Mouse (Mus musculus) neural tube, embryonic 13.5 days (tissue): ENCODE results near the gene Inpp5a. TPM values are rescaled to one million over a fixed set of nuclear protein-coding genes. Genes with fewer than 3 reads are reported as not detected.
A peak's percentile ranks its signal among the peaks of the same experiment; 100 is the strongest.

Experiments used
- ATAC-seq: fragments of 200-750 bp; cut with Nextera tagmentation; 2 replicates; pipeline ENCODE4 v1.8.0; 2017; ENCODE audit warnings: low read depth, mild to moderate bottlenecking, moderate TSS enrichment, moderate library complexity
- H3K27ac ChIP-seq: fragments of 300-500 bp; sonication (generic); replicated peaks from 2 replicates; pipeline ENCODE4 v1.5.1; 2015; ENCODE audit warnings: moderate library complexity, mild to moderate bottlenecking, inconsistent platforms
- H3K27me3 ChIP-seq: fragments of 300-500 bp; sonication (generic); 2 replicates; pipeline ENCODE4 v1.6.1; 2015; ENCODE audit warnings: mild to moderate bottlenecking, inconsistent platforms
- H3K36me3 ChIP-seq: fragments of 300-500 bp; sonication (generic); 2 replicates; pipeline ENCODE4 v1.6.1; 2015; ENCODE audit warnings: mild to moderate bottlenecking, inconsistent platforms
- H3K4me1 ChIP-seq: fragments of 300-500 bp; sonication (generic); replicated peaks from 2 replicates; pipeline ENCODE4 v1.6.1; 2015; ENCODE audit warnings: inconsistent platforms
- H3K4me2 ChIP-seq: fragments of 300-500 bp; sonication (generic); 2 replicates; pipeline ENCODE4 v1.6.1; 2015; ENCODE audit warnings: inconsistent platforms, mild to moderate bottlenecking, moderate library complexity
- H3K4me3 ChIP-seq: fragments of 300-500 bp; sonication (generic); 2 replicates; pipeline ENCODE4 v1.5.1; 2015; ENCODE audit warnings: mild to moderate bottlenecking, inconsistent platforms
- H3K9ac ChIP-seq: fragments of 300-500 bp; sonication (generic); 2 replicates; pipeline ENCODE4 v1.6.1; 2015; ENCODE audit warnings: moderate library complexity, mild to moderate bottlenecking, inconsistent platforms
- H3K9me3 ChIP-seq: fragments of 300-500 bp; sonication (generic); 2 replicates; pipeline ENCODE4 v1.6.1; 2016; ENCODE audit warnings: inconsistent platforms
- WGBS: fragments of 180-500 bp; shearing (Covaris S2); methylation state at CpG from one replicate; pipeline ENCODE4 v1.1.7; 2015; 5-methylcytosine and 5-hydroxymethylcytosine counted together
- polyA plus RNA-seq: library from polyadenylated mRNA; unstranded; fragments of >200 nt; fragmentation: Nextera tagmentation; extraction: Ambion mirVana; gene quantifications from 2 replicates; pipeline ENCODE4 v1.2.1, GENCODE M21; 2015

The Inpp5a gene
- polyA plus RNA-seq, 1 experiment from 2014 or later, result 17.6 TPM

DNA sequence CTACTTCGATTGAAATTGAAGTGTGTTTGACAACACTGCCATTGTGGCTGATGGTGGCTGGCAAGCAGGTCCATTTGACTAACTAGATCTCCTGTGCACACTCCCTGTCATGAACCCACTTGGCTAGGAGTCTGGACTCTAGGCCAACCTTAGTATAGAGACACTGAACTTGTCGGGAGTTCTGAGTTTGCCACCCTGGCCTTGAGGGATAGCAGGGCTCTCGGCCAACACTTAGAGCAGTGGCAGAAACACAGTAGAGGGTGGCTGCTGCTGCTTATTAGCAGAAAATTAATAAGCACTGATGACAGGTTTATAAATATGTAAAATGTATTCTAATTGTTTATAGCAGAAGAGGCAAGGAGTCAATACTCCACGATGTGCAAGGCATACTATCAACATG, 120.0 kb downstream of the Inpp5a start:
- Histone ChIP-seq H3K36me3 (no peaks in the 10 kb centered on the region), H3K4me1 (peaks cover 9% of the 10 kb centered on the region; the same call in 1 of the 2 replicates), H3K27me3 (peaks cover 99% of the 10 kb centered on the region), H3K9ac (no peak overlapping the region), H3K27ac (no peak overlapping the region), H3K9me3 (no peaks in the 10 kb centered on the region), H3K4me3 (no peak overlapping the region), H3K4me2 (no peak overlapping the region)
- WGBS, result 90% methylated on average over 4 of the region's 4 CpGs
- no peak for ATAC-seq

DNA sequence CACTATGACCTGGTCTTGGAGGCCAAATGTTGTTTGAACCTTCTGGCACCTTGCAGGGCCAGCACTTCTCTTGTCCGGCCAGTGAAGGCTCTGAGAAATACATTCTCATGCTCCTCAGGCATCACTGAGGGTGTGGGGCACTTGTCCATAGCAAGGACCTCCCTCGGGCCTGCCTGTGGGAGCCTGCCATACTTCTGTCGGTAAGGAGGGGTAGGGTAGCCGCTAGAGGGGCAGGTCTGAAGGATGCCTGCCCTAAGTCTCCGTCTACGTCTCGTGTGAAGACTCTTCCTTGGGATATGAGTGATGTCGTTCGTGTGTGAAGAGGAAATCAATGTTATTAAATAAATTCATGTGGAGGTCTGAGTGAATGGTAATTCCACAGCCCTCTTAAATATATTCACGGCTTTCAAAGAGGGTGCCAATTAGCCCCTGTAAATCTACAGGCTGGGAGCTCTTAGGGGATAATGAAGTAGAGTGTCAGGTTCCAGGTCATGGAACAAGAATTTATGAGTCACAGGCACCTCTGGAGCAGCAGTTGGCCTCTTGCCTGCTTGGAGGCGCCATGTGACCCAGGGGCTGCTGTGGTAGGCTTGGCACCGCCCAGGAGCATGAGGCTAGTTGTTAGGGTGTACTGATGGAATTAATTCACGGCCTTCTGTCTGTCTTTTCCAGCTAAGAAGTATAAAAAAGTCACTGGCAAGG, 127.2 kb downstream of the Inpp5a start:
- no peaks in the 10 kb centered on the region for H3K9me3 ChIP-seq
- H3K4me1 ChIP-seq, result peaks cover 24% of the 10 kb centered on the region
- H3K4me2 ChIP-seq, result no peak overlapping the region
- ATAC-seq, result no peak
- H3K36me3 ChIP-seq, result no peaks in the 10 kb centered on the region
- H3K27ac ChIP-seq, result no peak overlapping the region
- no peak overlapping the region for H3K4me3 ChIP-seq
- no peak overlapping the region for H3K9ac ChIP-seq
- peaks cover 100% of the 10 kb centered on the region for H3K27me3 ChIP-seq
- WGBS, result 70% methylated on average over 13 of the region's 13 CpGs

- H3K9me3 ChIP-seq, result no peaks in the 10 kb centered on the region
- H3K4me3 ChIP-seq, result no peak overlapping the region
- peaks cover 100% of the 10 kb centered on the region for H3K27me3 ChIP-seq
- no peaks in the 10 kb centered on the region for H3K36me3 ChIP-seq
- peaks cover 24% of the 10 kb centered on the region for H3K4me1 ChIP-seq
- no peak overlapping the region for H3K27ac ChIP-seq
- no peak overlapping the region for H3K9ac ChIP-seq
- 86% methylated on average over 5 of the region's 5 CpGs for WGBS
- no peak overlapping the region for H3K4me2 ChIP-seq
- ATAC-seq, result no peak
These were observed 127.7 kb downstream of the Inpp5a start for GRCm38 (mm10) chr7:139516661-139517016.

GRCm38 (mm10) chr7:139518352-139518751, 129.4 kb downstream of the Inpp5a start:
- Histone ChIP-seq H3K27me3 (peaks cover 100% of the 10 kb centered on the region), H3K36me3 (no peaks in the 10 kb centered on the region), H3K4me3 (no peak overlapping the region), H3K9me3 (no peaks in the 10 kb centered on the region), H3K4me2 (no peak overlapping the region), H3K27ac (no peak overlapping the region), H3K4me1 (peaks cover 24% of the 10 kb centered on the region), H3K9ac (no peak overlapping the region)
- 0 out of 2 replicates have a peak, but pooled peaks have one; percentile 8 for ATAC-seq
- whole genome bisulfite sequencing, result 58% methylated on average over 3 of the region's 3 CpGs

DNA sequence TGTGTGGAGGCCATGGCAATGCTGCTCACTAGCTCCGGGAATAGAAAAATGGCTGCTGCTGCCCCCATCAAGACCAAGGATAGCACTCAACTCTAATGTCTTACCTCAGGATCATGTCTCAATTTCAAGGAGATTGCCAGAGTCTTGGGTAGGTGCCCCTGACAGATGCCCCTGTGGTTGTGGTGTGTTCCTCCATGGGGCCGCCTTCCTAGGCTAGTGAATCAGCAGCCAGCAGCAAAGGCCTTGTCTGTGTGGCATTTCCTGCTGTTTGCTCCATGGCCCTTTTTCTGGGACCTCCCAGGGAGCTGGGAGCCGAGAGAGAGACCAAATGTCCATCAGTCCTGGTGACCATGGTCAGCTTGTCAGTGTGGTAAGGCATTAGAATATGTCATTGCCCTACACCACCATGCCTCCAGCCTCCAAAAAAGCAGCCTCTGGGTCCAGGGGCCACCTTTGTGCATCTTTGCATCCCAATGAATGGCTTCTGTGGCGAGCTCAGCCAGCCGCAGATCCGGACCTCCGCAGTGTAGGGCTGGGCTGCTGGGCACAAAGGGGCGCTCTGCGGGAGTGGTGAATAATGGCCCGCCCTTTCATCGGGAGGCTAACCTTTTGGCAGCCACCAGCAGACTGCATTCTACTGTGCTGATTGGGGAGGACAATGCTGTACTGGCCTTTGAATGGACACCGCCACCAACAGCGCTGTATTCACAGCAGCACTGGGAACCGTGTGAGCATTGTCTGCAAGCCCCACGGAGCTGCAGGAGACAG, 139.6 kb downstream of the Inpp5a start:
- H3K27ac ChIP-seq, result no peak overlapping the region
- no peaks in the 10 kb centered on the region for H3K9me3 ChIP-seq
- 13% methylated on average over 15 of the region's 15 CpGs for WGBS
- peak; percentile 82 for ATAC-seq
- H3K4me1 ChIP-seq, result peaks cover 35% of the 10 kb centered on the region
- H3K27me3 ChIP-seq, result peaks cover 95% of the 10 kb centered on the region
- H3K36me3 ChIP-seq, result peaks cover 11% of the 10 kb centered on the region; the same call in 1 of the 2 replicates
- H3K4me3 ChIP-seq, result no peak overlapping the region
- no peak overlapping the region for H3K9ac ChIP-seq
- 0 out of 2 replicates have a peak overlapping the region, but pooled peaks have one; percentile 5 for H3K4me2 ChIP-seq

DNA sequence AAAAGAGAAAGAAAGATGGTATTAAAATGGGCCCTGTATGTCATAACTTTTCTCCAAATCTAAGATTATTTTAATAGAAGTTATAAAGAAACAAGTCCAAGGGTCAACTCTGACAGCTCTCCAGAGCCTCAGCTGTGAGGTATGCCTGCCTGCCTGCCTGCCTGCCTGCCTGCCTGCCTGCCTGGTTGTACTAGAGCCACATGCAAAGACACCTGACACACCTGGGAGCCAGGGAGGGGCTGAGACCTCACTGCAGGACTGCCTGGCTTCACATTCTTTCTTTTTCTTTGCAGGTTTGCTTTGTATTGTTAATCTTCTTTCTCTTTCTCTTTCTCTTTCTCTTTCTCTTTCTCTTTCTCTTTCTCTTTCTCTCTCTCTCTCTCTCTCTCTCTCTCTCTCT, 140.3 kb downstream of the Inpp5a start:
- H3K9me3 ChIP-seq, result no peaks in the 10 kb centered on the region
- no peak overlapping the region for H3K4me2 ChIP-seq
- H3K27ac ChIP-seq, result no peak overlapping the region

DNA sequence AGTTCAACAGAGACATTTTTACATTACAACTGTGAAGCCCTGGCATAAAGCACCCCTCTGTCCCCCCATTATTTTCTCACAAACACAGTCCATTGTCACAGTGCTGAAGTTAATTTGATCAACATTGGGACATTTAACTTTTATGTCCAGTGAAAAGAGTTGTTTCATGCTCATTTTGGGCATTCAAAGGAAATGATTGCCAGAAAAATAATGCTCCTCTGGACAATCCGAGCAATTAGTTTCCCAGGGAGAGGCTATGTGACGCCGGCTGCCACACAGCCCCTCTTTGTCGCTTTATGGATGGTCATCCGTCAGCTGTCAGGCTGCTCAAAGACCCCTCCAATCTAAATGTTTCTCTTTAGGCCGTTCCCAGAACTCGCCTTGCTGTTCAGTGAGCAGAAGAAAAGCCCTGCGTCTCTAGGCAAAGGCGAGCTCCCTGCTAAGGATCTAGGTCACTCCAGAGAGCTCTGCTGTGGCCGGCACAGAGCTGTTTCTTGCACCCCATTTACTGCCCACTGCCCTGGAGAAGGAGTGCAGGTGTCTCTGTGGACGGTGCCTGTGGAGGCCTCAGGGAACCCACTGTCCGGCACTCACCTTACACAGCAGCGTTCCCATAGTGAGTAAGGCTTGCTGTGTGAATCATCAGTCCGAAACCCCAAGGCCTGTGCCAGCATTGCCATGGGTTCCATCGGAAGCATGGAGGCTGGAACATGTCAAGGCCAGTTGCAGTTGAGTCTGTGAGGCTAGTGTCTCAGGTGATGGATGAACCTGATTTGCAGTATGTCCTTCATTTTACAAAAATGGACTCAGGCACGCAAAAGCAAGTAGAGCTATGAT, 141.9 kb downstream of the Inpp5a start:
- Histone ChIP-seq H3K27ac (no peak overlapping the region), H3K9ac (peak overlapping the region; percentile 41; the same call in 1 of the 2 replicates), H3K36me3 (peaks cover 10% of the 10 kb centered on the region; the same call in 1 of the 2 replicates), H3K9me3 (no peaks in the 10 kb centered on the region), H3K4me1 (peaks cover 35% of the 10 kb centered on the region), H3K4me3 (no peak overlapping the region), H3K4me2 (no peak overlapping the region), H3K27me3 (peaks cover 97% of the 10 kb centered on the region)
- 29% methylated on average over 16 of the region's 16 CpGs for WGBS
- peak; percentile 85 for ATAC-seq

More for the DNA sequence above, 140.3 kb downstream of the Inpp5a start:
- Histone ChIP-seq H3K4me3 (no peak overlapping the region), H3K4me1 (peaks cover 35% of the 10 kb centered on the region), H3K27me3 (peaks cover 95% of the 10 kb centered on the region), H3K36me3 (peaks cover 11% of the 10 kb centered on the region; the same call in 1 of the 2 replicates), H3K9ac (no peak overlapping the region)
- ATAC-seq, result no peak

DNA sequence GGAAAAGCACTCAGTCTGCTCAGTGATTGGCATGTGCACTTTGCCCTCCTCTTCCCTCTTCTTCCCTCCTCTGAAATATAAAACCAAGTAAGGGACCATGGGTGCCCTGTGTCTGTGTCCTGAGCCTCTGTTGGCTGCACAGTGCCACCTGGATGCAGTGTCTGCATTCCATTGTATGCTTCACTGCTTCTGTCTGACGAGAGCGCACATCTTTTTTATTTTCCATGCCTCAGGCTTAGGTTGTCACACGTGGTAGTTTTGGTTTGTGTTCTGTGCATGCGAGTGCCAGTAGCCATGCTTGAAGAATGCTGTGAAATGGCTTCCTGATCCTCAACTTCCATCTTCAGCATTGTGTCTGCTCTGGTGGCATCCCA, 142.5 kb downstream of the Inpp5a start:
- 52% methylated on average over 4 of the region's 4 CpGs for WGBS
- no peak for ATAC-seq
- Histone ChIP-seq H3K4me2 (no peak overlapping the region), H3K27ac (no peak overlapping the region), H3K4me3 (no peak overlapping the region), H3K4me1 (peaks cover 35% of the 10 kb centered on the region), H3K36me3 (peaks cover 6% of the 10 kb centered on the region; the same call in 1 of the 2 replicates), H3K9me3 (no peaks in the 10 kb centered on the region), H3K27me3 (peaks cover 97% of the 10 kb centered on the region), H3K9ac (no peak overlapping the region)

DNA sequence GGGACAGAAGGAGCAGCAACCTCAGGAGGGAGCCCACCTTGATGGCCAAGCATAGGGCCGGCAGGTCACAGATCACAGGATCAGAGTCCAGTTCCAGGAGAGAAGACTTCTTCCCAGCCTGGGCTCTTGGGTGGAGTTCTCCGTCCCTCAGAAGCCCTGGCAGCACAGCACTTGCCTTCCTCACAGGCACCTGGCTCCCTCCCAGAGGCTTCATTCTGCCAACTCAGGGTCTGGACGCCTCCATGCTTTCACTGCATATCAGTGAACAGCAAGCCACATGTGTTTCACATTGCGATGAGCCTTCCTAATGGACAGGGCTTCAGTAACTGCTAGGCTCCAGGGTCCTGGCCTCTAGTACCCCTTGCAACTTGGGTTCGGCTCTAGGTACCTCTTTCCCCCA, 147.4 kb downstream of the Inpp5a start:
- H3K9me3 ChIP-seq, result no peaks in the 10 kb centered on the region
- H3K4me3 ChIP-seq, result no peak overlapping the region
- H3K27ac ChIP-seq, result no peak overlapping the region
- WGBS, result 89% methylated on average over 5 of the region's 5 CpGs
- peaks cover 4% of the 10 kb centered on the region; the same call in 1 of the 2 replicates for H3K36me3 ChIP-seq
- H3K4me1 ChIP-seq, result peaks cover 6% of the 10 kb centered on the region
- H3K9ac ChIP-seq, result no peak overlapping the region
- no peak overlapping the region for H3K4me2 ChIP-seq
- H3K27me3 ChIP-seq, result peaks cover 99% of the 10 kb centered on the region
- ATAC-seq, result no peak

- Histone ChIP-seq H3K9me3 (no peaks in the 10 kb centered on the region), H3K27me3 (peaks cover 99% of the 10 kb centered on the region), H3K4me3 (no peak overlapping the region), H3K27ac (no peak overlapping the region), H3K4me1 (peaks cover under 1% of the 10 kb centered on the region), H3K9ac (no peak overlapping the region), H3K36me3 (peaks cover 4% of the 10 kb centered on the region; the same call in 1 of the 2 replicates), H3K4me2 (no peak overlapping the region)
- no peak for ATAC-seq
- WGBS, result 100% methylated on average over 2 of the region's 2 CpGs
These were observed 147.9 kb downstream of the Inpp5a start for GRCm38 (mm10) chr7:139536831-139537230.

DNA sequence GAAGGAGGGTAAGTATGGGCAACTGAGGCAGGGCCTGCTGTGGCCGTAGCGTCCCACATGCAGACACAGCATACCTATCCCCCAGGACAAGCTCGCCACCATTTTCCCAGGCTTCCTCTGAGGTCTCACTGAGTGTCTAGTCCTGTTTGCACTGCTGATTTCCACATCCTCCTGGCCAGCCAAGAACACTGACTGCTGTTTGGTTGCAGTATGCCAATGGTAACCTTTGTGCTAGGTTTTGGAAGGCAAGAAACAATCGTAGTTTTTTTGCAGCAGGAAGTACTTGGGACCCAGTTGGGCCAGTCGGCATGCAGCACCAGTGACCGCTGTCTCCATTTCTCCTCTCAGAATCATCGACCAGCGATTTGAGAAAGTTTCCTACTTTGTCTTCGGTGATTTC, 148.9 kb downstream of the Inpp5a start:
- 96% methylated on average over 9 of the region's 9 CpGs for WGBS
- no peak for ATAC-seq
- no peaks in the 10 kb centered on the region for H3K4me1 ChIP-seq
- H3K4me3 ChIP-seq, result no peak overlapping the region
- no peak overlapping the region for H3K27ac ChIP-seq
- H3K36me3 ChIP-seq, result peaks cover 4% of the 10 kb centered on the region; the same call in 1 of the 2 replicates
- H3K9me3 ChIP-seq, result no peaks in the 10 kb centered on the region
- H3K4me2 ChIP-seq, result no peak overlapping the region
- H3K9ac ChIP-seq, result no peak overlapping the region
- peaks cover 99% of the 10 kb centered on the region for H3K27me3 ChIP-seq

DNA sequence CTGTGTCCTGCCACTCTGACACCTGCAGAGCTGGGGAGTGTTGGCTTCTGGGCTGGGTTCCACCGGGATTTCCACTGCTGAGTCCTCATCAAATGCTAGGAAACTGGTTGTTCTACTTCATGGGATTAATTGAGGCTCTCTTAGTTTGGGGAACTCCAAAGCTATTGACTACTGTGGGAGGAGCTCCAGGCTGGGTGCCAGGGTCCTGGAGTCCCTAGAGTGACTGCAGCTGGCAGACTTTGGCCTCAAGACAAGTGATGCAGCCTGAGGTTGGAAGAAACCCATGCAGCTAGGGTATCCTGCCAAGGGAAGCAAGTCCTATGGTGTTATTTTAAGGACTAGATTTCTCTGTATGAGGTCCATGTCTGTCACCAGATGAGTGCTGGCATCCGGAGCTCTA, 149.6 kb downstream of the Inpp5a start:
- Histone ChIP-seq H3K27me3 (peaks cover 99% of the 10 kb centered on the region), H3K27ac (no peak overlapping the region), H3K36me3 (peaks cover 4% of the 10 kb centered on the region; the same call in 1 of the 2 replicates), H3K4me1 (no peaks in the 10 kb centered on the region), H3K4me2 (no peak overlapping the region), H3K9me3 (no peaks in the 10 kb centered on the region), H3K9ac (no peak overlapping the region), H3K4me3 (no peak overlapping the region)
- no peak for ATAC-seq
- WGBS, result 86% methylated on average over 2 of the region's 2 CpGs
